Mouse (Mus musculus) spleen, embryonic (tissue): Measurements from ENCODE around the gene Gm10053.

ENCODE experiments used
- CTCF ChIA-PET: fragments of 350-600 bp; sonication (Branson Sonifier 250); formaldehyde crosslinking; loops from one replicate; lab custom pipeline; 2022; lab: Charles Lee

Gm10053 gene

GRCm38 (mm10) chr19:24899578-24900544, 24.4 kb downstream of the Gm10053 start:
- CTCF ChIA-PET: no interaction called here

- CTCF ChIA-PET: no interaction called here
These were observed 25.2 kb downstream of the Gm10053 start, which contains the start of gene Foxd4 for GRCm38 (mm10) chr19:24900581-24901220. Gene Foxd4 (minus strand): TSS chr19:24901197.

GRCm38 (mm10) chr19:24901666-24902065, 26.2 kb downstream of the Gm10053 start:
- CTCF ChIA-PET: no interaction called here

GRCm38 (mm10) chr19:24902256-24902655, 26.8 kb downstream of the Gm10053 start:
- CTCF ChIA-PET: no interaction called here

GRCm38 (mm10) chr19:24902821-24903220, 27.3 kb downstream of the Gm10053 start:
- CTCF ChIA-PET: no interaction called here

- CTCF ChIA-PET: no interaction called here
These were observed 32.2 kb downstream of the Gm10053 start for GRCm38 (mm10) chr19:24907655-24908054.

- CTCF ChIA-PET: no interaction called here
These were observed 33.1 kb downstream of the Gm10053 start for GRCm38 (mm10) chr19:24908385-24909155.

GRCm38 (mm10) chr19:24920866-24921265, 45.4 kb downstream of the Gm10053 start:
- CTCF ChIA-PET: no interaction called here
